Mouse (Mus musculus): ENCODE data around the gene Eif1b.

- TF ChIP-seq CTCF (IDR thresholded peaks at IDR 0.05; ENCODE audit: low read depth) (no peak), EP300 (optimal IDR thresholded peaks at IDR 0.05) (no peak)
Measured at GRCm38 (mm10) chr9:120532691-120533090, 40.7 kb downstream of the Eif1b start.

All from stomach, postnatal 0 days (tissue).